Mouse (Mus musculus): Measurements from ENCODE around the gene Ppif.

- TF ChIP-seq CTCF (IDR thresholded peaks at IDR 0.05) (no peak), POLR2A (IDR thresholded peaks at IDR 0.05; ENCODE audit: insufficient read depth, low read depth, low read length) (no peak), EP300 (IDR thresholded peaks at IDR 0.05; ENCODE audit: insufficient read depth, low read depth, low read length) (no peak)
Measured at GRCm38 (mm10) chr14:25716528-25716927, 22.6 kb downstream of the Ppif start.
